In genomic region chr4:118028994-118029393, GRCm38 (mm10) we compare ENCODE assay signal across 14 mouse cellular contexts.
DNase-seq lines count a peak whose midpoint lies in the region; ATAC-seq lines count a peak whose summit lies in the region.
"Had no signal": no experiment of that assay in that cellular context is flagged by ENCODE, and none has a peak within 500 bp of the region (broad histone marks: within the 10 kb centered on the region; RNA-seq: fewer than 3 reads in every experiment).

No protein-coding gene starts in this region.

- H3K4me1 ChIP-seq in midbrain, embryonic 14.5 days (ENCODE audit: control insufficient read depth, insufficient read depth, low read length): peaks cover 9% of the 10 kb centered on the region; the same call in 1 of the 2 replicates
- peaks cover 18% of the 10 kb centered on the region for H3K4me1 ChIP-seq in midbrain, embryonic 13.5 days (replicated peaks)

- no peaks in the 10 kb centered on the region for H3K27me3 ChIP-seq in midbrain, embryonic 14.5 days (ENCODE audit: control insufficient read depth, insufficient read depth, low read length)
- no peaks in the 10 kb centered on the region for H3K27me3 ChIP-seq in midbrain, embryonic 13.5 days
- H3K27me3 ChIP-seq: embryonic facial prominence, embryonic 15.5 days; heart, embryonic 15.5 days; midbrain, embryonic 12.5 days; neural tube, embryonic 15.5 days had no signal

- 0 out of 2 replicates have a peak overlapping the region, but pooled peaks have one; percentile 13 for H3K27ac ChIP-seq in midbrain, embryonic 14.5 days (replicated peaks; ENCODE audit: low read depth, low read length)
- H3K27ac ChIP-seq in midbrain, embryonic 13.5 days: no peak overlapping the region
- H3K27ac ChIP-seq: embryonic facial prominence, embryonic 15.5 days; gastrocnemius, adult 2 months; heart, embryonic 15.5 days; neural tube, embryonic 15.5 days had no signal

- 53% methylated on average over 9 of the region's 9 CpGs for WGBS in midbrain, embryonic 14.5 days
- 53% methylated on average over 9 of the region's 9 CpGs for WGBS in midbrain, embryonic 13.5 days

- H3K36me3 ChIP-seq in midbrain, embryonic 14.5 days (ENCODE audit: control insufficient read depth, insufficient read depth, low read length): no peaks in the 10 kb centered on the region
- H3K36me3 ChIP-seq in midbrain, embryonic 13.5 days: no peaks in the 10 kb centered on the region
- H3K36me3 ChIP-seq: embryonic facial prominence, embryonic 15.5 days; heart, embryonic 15.5 days; midbrain, embryonic 12.5 days; neural tube, embryonic 15.5 days had no signal

- no peak for ATAC-seq in midbrain, embryonic 14.5 days (ENCODE audit: low FRiP score, low TSS enrichment)
- no peak for ATAC-seq in midbrain, embryonic 13.5 days
- no peak for ATAC-seq in inflammation-experienced regulatory T-cells, adult 6 months

- peak; percentile 47 to 51 for DNase-seq in heart, adult 18-20 months
- DNase-seq in heart, adult 11 months: no peak
- DNase-seq in midbrain, embryonic 14.5 days: peak; percentile 72
- DNase-seq in kidney, postnatal 25 days: peak; percentile 51 to 72
- DNase-seq in lung, postnatal 4 days: peak; percentile 65 to 80
- no peak for DNase-seq in spleen, postnatal 10 days (ENCODE audit: low spot score in 2 of 2)
- DNase-seq: cerebellum, adult 9-10 months; gastrocnemius, adult 2 months had no signal

- no peaks in the 10 kb centered on the region for H3K9me3 ChIP-seq in midbrain, embryonic 14.5 days (ENCODE audit: control insufficient read depth, low read length)
- no peaks in the 10 kb centered on the region for H3K9me3 ChIP-seq in midbrain, embryonic 13.5 days
- H3K9me3 ChIP-seq: embryonic facial prominence, embryonic 15.5 days; heart, embryonic 15.5 days; midbrain, embryonic 12.5 days; neural tube, embryonic 15.5 days had no signal

- H3K9ac ChIP-seq in midbrain, embryonic 14.5 days (replicated peaks; ENCODE audit: low read length): no peak overlapping the region
- no peak overlapping the region for H3K9ac ChIP-seq in midbrain, embryonic 13.5 days (replicated peaks)
- H3K9ac ChIP-seq: embryonic facial prominence, embryonic 15.5 days; heart, embryonic 15.5 days; midbrain, embryonic 12.5 days; neural tube, embryonic 15.5 days had no signal

- H3K4me2 ChIP-seq in midbrain, embryonic 14.5 days (ENCODE audit: low read length): no peak overlapping the region
- no peak overlapping the region for H3K4me2 ChIP-seq in midbrain, embryonic 13.5 days (replicated peaks)
- H3K4me2 ChIP-seq: embryonic facial prominence, embryonic 15.5 days; heart, embryonic 15.5 days; midbrain, embryonic 12.5 days; neural tube, embryonic 15.5 days had no signal

- H3K4me3 ChIP-seq in midbrain, embryonic 14.5 days (replicated peaks; ENCODE audit: low read depth, low read length): no peak overlapping the region
- H3K4me3 ChIP-seq in midbrain, embryonic 13.5 days (replicated peaks): no peak overlapping the region
- H3K4me3 ChIP-seq: embryonic facial prominence, embryonic 15.5 days; gastrocnemius, adult 2 months; heart, embryonic 15.5 days; midbrain, embryonic 12.5 days; neural tube, embryonic 15.5 days had no signal

Comparison
In these comparisons a context has a peak if more than half of its experiments do, and no peak if none do; other contexts are left out.
1. DNase-seq: peak in heart, adult 18-20 months (2 of 2), midbrain, embryonic 14.5 days (single experiment), kidney, postnatal 25 days (2 of 2) and lung, postnatal 4 days (2 of 2); none in heart, adult 11 months (single experiment) and spleen, postnatal 10 days (0 of 2).